Mouse (Mus musculus): ENCODE data around the gene Mlst8. TPM values are rescaled to one million over a fixed set of nuclear protein-coding genes. Genes with fewer than 3 reads are reported as not detected.

Mlst8 gene
- polyA plus RNA-seq, 1 experiment from 2014 or later = 11.8 TPM

DNA sequence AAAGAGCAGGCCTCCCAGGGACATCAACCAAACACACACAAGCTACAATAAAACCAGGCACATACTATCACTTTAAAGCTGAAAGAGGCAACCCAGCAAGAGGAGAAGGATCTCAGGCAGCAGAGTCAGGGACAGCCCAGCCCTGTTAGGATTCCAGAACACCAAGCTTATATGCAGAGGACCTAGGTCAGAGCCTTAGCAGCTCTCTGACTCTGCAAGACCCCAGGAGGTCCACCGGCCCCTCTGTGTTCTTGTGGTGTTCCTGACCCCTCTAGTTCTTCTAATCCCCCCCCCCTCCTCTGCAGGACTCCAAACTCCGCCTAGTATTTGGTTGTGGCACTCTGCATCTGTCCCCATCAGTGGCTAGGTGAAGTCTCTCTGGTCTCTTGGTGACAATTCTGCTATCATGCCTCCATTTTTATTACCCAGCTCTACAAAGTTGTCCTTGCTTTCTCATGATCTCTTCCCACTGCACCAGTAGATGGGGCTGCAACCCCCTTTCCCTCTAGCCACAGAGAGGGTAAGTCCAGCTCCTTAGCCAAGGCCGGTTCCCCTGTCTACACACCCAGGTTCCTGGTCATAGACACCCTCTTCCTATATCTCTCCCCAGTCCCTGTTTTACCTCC lies 1.4 kb upstream of the Mlst8 start:
- no peak overlapping the region for H3K27ac ChIP-seq (ENCODE audit: low read length)

GRCm38 (mm10) chr17:24479431-24479830 lies 553 bp upstream of the Mlst8 start:
- H3K4me3 ChIP-seq (ENCODE audit: low read depth, low read length) = peak overlapping the region; percentile 74
- peak overlapping the region; percentile 75 for H3K4me2 ChIP-seq (ENCODE audit: low read depth, low read length)
- no peaks in the 10 kb centered on the region for H3K27me3 ChIP-seq (ENCODE audit: control insufficient read depth, insufficient read depth, low read depth, low read length)
- peaks cover 25% of the 10 kb centered on the region for H3K36me3 ChIP-seq (ENCODE audit: control insufficient read depth, insufficient read depth)
- H3K27ac ChIP-seq (ENCODE audit: low read length) = no peak overlapping the region
- H3K4me1 ChIP-seq (ENCODE audit: control insufficient read depth, low read depth, low read length) = peaks cover 14% of the 10 kb centered on the region
- no peaks in the 10 kb centered on the region for H3K9me3 ChIP-seq (replicated peaks; ENCODE audit: control insufficient read depth, low read length)
- no peak for ATAC-seq (ENCODE audit: low read depth)
- 12% methylated on average over 1 of the region's 1 CpGs for WGBS (ENCODE audit: insufficient replicate concordance)
- H3K9ac ChIP-seq (ENCODE audit: low read depth, low read length) = no peak overlapping the region

More for the DNA sequence above, 1.4 kb upstream of the Mlst8 start:
- Histone ChIP-seq H3K4me2 (ENCODE audit: low read depth, low read length) (no peak overlapping the region), H3K9ac (ENCODE audit: low read depth, low read length) (peak overlapping the region; percentile 4; the same call in 1 of the 2 replicates), H3K9me3 (replicated peaks; ENCODE audit: control insufficient read depth, low read length) (no peaks in the 10 kb centered on the region), H3K4me1 (ENCODE audit: control insufficient read depth, low read depth, low read length) (peaks cover 14% of the 10 kb centered on the region), H3K4me3 (ENCODE audit: low read depth, low read length) (no peak overlapping the region), H3K36me3 (ENCODE audit: control insufficient read depth, insufficient read depth) (peaks cover 21% of the 10 kb centered on the region), H3K27me3 (ENCODE audit: control insufficient read depth, insufficient read depth, low read depth, low read length) (no peaks in the 10 kb centered on the region; the same call in 1 of the 2 replicates)
- WGBS (ENCODE audit: insufficient replicate concordance) = 42% methylated on average over 3 of the region's 3 CpGs
- ATAC-seq (ENCODE audit: low read depth) = no peak

DNA sequence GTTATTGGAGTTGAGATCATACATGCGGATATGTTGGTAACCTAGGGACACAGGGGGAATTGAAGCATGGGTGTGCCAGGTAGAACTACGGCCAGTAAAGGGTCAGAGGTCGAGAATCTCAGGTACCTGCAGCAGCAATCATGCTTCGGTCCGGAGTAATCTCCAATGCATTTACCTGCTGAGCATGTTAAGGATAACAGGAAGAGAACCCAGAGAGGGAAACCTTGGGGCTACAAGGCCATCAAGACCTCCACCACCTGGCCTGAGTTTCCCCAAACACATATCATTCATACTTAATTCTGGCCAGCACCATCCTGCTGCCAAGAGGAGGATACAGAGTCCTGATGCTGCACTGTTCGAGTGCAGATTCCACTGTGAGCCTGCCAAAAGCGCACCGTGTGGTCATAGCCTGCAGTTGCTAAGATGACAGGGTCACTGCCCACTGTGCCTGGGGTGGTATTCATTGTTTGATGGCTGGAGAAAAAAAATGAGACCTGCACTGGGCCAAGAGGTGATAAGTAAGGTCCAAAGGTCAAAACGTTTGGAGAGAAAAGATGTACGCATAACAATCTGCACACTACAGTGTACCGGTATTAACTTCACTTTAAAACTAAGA lies 785 bp downstream of the Mlst8 start:
- Histone ChIP-seq H3K4me1 (ENCODE audit: control insufficient read depth, low read depth, low read length) (peaks cover 16% of the 10 kb centered on the region), H3K9ac (ENCODE audit: low read depth, low read length) (peak overlapping the region; percentile 84), H3K4me2 (ENCODE audit: low read depth, low read length) (peak overlapping the region; percentile 75), H3K27ac (ENCODE audit: low read length) (peak overlapping the region; percentile 92; the same call in 1 of the 2 replicates), H3K4me3 (ENCODE audit: low read depth, low read length) (peak overlapping the region; percentile 74), H3K27me3 (ENCODE audit: control insufficient read depth, insufficient read depth, low read depth, low read length) (no peaks in the 10 kb centered on the region), H3K36me3 (ENCODE audit: control insufficient read depth, insufficient read depth) (peaks cover 31% of the 10 kb centered on the region), H3K9me3 (replicated peaks; ENCODE audit: control insufficient read depth, low read length) (no peaks in the 10 kb centered on the region)
- ATAC-seq (ENCODE audit: low read depth) = no peak
- WGBS (ENCODE audit: insufficient replicate concordance) = 49% methylated on average over 11 of the region's 11 CpGs

- H3K4me3 ChIP-seq (ENCODE audit: low read depth, low read length) = peak overlapping the region; percentile 74
- H3K27me3 ChIP-seq (ENCODE audit: control insufficient read depth, insufficient read depth, low read depth, low read length) = no peaks in the 10 kb centered on the region
- H3K9ac ChIP-seq (ENCODE audit: low read depth, low read length) = peak overlapping the region; percentile 84
- no peaks in the 10 kb centered on the region for H3K9me3 ChIP-seq (replicated peaks; ENCODE audit: control insufficient read depth, low read length)
- peaks cover 39% of the 10 kb centered on the region for H3K36me3 ChIP-seq (ENCODE audit: control insufficient read depth, insufficient read depth)
- ATAC-seq (ENCODE audit: low read depth) = no peak
- 85% methylated on average over 20 of the region's 20 CpGs for WGBS (ENCODE audit: insufficient replicate concordance)
- H3K4me2 ChIP-seq (ENCODE audit: low read depth, low read length) = peak overlapping the region; percentile 75
- H3K4me1 ChIP-seq (ENCODE audit: control insufficient read depth, low read depth, low read length) = peaks cover 24% of the 10 kb centered on the region
- peak overlapping the region; percentile 92 for H3K27ac ChIP-seq (ENCODE audit: low read length)
Observed at GRCm38 (mm10) chr17:24477053-24477984, 1.6 kb downstream of the Mlst8 start.

DNA sequence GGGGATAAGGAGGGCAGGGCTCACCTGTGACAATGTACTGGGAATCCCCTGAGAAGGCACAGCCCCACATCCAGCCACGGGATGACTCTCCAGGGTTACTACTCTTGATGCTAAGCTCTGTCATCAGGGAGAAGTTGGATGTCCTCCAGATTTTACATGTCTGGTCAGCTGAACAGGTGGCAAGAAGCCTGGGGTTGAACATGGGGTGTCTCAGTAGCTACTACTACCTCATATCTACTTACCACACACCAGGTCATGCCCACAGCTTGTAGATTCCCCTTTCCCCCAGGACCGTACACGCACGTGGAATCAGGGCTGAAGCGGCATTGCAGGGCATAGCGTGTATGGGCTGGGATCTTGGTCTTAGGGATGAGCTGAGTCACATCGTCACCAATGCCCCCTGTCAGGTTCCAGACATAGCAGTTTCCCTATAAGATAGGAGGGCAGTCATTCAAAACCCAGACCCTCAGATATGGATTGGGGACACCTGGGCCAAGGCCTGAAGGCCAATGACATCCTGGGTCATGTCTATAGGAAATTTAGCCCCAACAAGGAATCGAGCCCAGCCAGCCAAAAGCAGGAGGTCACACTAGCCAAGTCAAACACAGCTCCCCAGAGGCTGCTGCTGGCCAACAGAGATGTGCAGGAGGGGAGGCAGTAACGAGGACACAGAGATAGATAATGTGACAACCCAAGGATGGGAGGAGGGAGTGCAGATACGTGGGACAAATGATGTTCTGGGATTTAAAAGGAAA lies 2.7 kb downstream of the Mlst8 start:
- no peak overlapping the region for H3K9ac ChIP-seq (ENCODE audit: low read depth, low read length)
- peaks cover 35% of the 10 kb centered on the region for H3K4me1 ChIP-seq (ENCODE audit: control insufficient read depth, low read depth, low read length)
- no peak overlapping the region for H3K4me2 ChIP-seq (ENCODE audit: low read depth, low read length)
- no peak for ATAC-seq (ENCODE audit: low read depth)
- no peak overlapping the region for H3K4me3 ChIP-seq (ENCODE audit: low read depth, low read length)
- H3K36me3 ChIP-seq (ENCODE audit: control insufficient read depth, insufficient read depth) = peaks cover 39% of the 10 kb centered on the region
- no peaks in the 10 kb centered on the region for H3K9me3 ChIP-seq (replicated peaks; ENCODE audit: control insufficient read depth, low read length)
- no peak overlapping the region for H3K27ac ChIP-seq (ENCODE audit: low read length)
- WGBS (ENCODE audit: insufficient replicate concordance) = 78% methylated on average over 10 of the region's 10 CpGs
- no peaks in the 10 kb centered on the region for H3K27me3 ChIP-seq (ENCODE audit: control insufficient read depth, insufficient read depth, low read depth, low read length)

DNA sequence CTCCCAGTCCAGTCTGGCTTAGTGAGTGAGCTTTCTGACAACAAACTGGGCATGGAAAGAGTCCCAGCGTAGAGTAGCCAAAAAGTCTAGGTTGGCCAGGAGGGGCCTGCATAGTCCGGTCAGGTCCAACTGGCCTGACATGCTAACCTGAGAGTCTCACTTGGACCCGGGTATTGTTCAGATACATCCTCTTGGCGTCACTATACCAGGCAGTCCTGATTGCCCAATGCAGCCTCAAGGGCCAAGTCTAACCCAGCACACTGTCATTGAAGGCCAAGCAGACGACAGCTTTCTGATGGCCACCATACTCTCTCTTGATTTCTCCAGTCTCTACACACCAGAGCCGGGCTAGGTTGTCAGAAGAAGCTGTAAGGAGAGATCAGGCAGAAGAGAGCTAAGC lies 3.3 kb downstream of the Mlst8 start:
- WGBS (ENCODE audit: insufficient replicate concordance) = 82% methylated on average over 6 of the region's 6 CpGs
- Histone ChIP-seq H3K4me2 (ENCODE audit: low read depth, low read length) (no peak overlapping the region), H3K36me3 (ENCODE audit: control insufficient read depth, insufficient read depth) (peaks cover 39% of the 10 kb centered on the region), H3K4me3 (ENCODE audit: low read depth, low read length) (no peak overlapping the region), H3K9ac (ENCODE audit: low read depth, low read length) (no peak overlapping the region), H3K9me3 (replicated peaks; ENCODE audit: control insufficient read depth, low read length) (no peaks in the 10 kb centered on the region), H3K27me3 (ENCODE audit: control insufficient read depth, insufficient read depth, low read depth, low read length) (no peaks in the 10 kb centered on the region), H3K27ac (ENCODE audit: low read length) (no peak overlapping the region), H3K4me1 (ENCODE audit: control insufficient read depth, low read depth, low read length) (peaks cover 37% of the 10 kb centered on the region)
- ATAC-seq (ENCODE audit: low read depth) = no peak

- H3K4me3 ChIP-seq (ENCODE audit: low read depth, low read length) = no peak overlapping the region
- H3K27me3 ChIP-seq (ENCODE audit: control insufficient read depth, insufficient read depth, low read depth, low read length) = no peaks in the 10 kb centered on the region
- H3K27ac ChIP-seq (ENCODE audit: low read length) = no peak overlapping the region
- no peak overlapping the region for H3K9ac ChIP-seq (ENCODE audit: low read depth, low read length)
- peaks cover 31% of the 10 kb centered on the region for H3K4me1 ChIP-seq (ENCODE audit: control insufficient read depth, low read depth, low read length)
- peaks cover 39% of the 10 kb centered on the region for H3K36me3 ChIP-seq (ENCODE audit: control insufficient read depth, insufficient read depth)
- 70% methylated on average over 5 of the region's 5 CpGs for WGBS (ENCODE audit: insufficient replicate concordance)
- no peaks in the 10 kb centered on the region for H3K9me3 ChIP-seq (replicated peaks; ENCODE audit: control insufficient read depth, low read length)
- no peak for ATAC-seq (ENCODE audit: low read depth)
- H3K4me2 ChIP-seq (ENCODE audit: low read depth, low read length) = no peak overlapping the region
Observed at GRCm38 (mm10) chr17:24474557-24474956, 4.3 kb downstream of the Mlst8 start.

DNA sequence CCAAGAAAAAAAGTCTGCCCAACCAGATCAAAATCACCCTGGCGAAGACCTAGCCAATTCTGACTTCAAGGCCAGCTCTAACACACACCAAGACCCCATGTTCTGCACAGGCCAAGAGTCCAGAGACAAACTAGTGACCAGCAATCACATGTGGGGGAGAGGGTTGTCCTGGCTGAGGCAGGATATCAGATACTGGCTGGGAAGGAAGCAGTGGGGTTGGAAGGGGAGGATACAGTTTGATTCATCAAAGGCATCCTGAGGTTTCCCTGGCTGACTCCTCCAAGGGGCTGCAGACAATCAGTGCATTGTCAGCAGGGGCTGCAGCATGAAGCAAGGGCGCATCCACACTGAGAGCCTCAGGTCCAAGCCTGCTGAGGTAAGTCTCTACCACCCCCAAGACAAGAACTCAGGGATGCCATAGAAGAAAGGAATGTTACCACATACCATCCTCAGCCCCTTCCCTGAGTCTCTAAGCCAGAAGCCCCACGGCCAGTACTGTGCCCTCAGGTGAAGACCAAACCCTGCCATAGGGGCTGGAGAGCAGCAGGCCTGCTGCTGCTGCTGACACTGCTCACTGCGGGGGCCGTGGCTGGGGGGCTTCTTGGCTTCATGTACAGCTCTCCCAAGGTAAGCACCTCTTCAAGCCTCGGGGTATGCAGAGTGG lies 5.1 kb downstream of the Mlst8 start, which contains the start of gene Bricd5:
TSS of gene Bricd5 (plus strand) at position 273 of the 664 bp plus-strand sequence.
- Histone ChIP-seq H3K9me3 (replicated peaks; ENCODE audit: control insufficient read depth, low read length) (no peaks in the 10 kb centered on the region), H3K36me3 (ENCODE audit: control insufficient read depth, insufficient read depth) (peaks cover 39% of the 10 kb centered on the region), H3K27ac (ENCODE audit: low read length) (no peak within 1 kb of the TSS), H3K27me3 (ENCODE audit: control insufficient read depth, insufficient read depth, low read depth, low read length) (no peaks in the 10 kb centered on the region), H3K4me3 (ENCODE audit: low read depth, low read length) (peak within 1 kb of the TSS; percentile 94), H3K4me2 (ENCODE audit: low read depth, low read length) (peak within 1 kb of the TSS; percentile 91), H3K4me1 (ENCODE audit: control insufficient read depth, low read depth, low read length) (peaks cover 31% of the 10 kb centered on the region), H3K9ac (ENCODE audit: low read depth, low read length) (no peak within 1 kb of the TSS; the same call in 1 of the 2 replicates)
- 76% methylated on average over 6 of the region's 6 CpGs for WGBS (ENCODE audit: insufficient replicate concordance)
- no peak for ATAC-seq (ENCODE audit: low read depth)

All from liver, embryonic 16.5 days (tissue).